Mouse (Mus musculus): Measurements from ENCODE around the gene Tmem131. TPM values are rescaled to one million over a fixed set of nuclear protein-coding genes. Genes with fewer than 3 reads are reported as not detected.
"Not testable (repeated sequence)": the region's sequence is repeated elsewhere in the genome, so short reads cannot be mapped to it uniquely, and the experiment has no call there.

Gene Tmem131
- total RNA-seq, 2 experiments from 2014 or later, result 168 to 214 TPM

DNA sequence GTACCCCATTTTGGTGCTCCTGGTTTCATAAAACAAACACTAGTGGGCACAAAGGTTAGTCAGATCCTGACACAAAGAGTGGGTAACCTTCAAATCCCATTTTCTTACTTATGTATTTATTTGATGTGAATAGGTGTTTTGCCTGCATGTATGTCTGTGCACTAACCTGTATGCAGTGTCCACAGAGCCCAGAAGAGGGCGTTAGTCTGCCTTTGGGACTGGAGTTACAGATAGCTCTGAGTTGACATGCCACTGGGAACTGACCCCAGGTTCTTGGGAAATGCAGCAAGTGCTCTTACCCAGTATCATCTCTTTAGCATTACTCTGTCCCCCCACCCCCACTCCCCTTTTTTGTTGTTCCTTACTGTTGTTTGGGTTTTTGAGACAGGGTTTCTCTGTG, 95.4 kb downstream of the Tmem131 start:
- no peak for ATAC-seq (replicated peaks; ENCODE audit: low FRiP score, poor library complexity, severe bottlenecking)

- no peak for ATAC-seq (replicated peaks; ENCODE audit: low FRiP score, poor library complexity, severe bottlenecking)
These were observed 96.2 kb downstream of the Tmem131 start for GRCm38 (mm10) chr1:36847276-36847675.

DNA sequence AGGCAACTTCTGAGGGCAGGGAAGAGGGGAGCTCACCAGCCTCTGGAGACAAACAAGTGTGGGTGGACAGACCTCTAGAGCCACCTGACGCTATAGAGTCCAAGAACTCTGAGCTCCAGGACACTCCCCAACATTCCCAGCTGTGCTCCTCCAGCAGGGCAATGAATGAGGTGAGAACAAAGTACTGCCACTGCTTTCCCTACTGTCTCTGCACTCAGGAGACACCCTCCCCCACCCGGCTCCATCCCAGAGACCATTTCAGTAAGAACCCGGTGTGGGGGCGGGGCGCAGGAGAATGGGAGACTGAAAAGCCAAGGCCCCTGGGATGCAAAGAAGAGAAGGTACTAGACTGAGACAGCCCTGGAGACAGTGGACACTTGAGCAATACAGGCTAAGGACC, 98.4 kb downstream of the Tmem131 start:
- no peak for ATAC-seq (replicated peaks; ENCODE audit: low FRiP score, poor library complexity, severe bottlenecking)

DNA sequence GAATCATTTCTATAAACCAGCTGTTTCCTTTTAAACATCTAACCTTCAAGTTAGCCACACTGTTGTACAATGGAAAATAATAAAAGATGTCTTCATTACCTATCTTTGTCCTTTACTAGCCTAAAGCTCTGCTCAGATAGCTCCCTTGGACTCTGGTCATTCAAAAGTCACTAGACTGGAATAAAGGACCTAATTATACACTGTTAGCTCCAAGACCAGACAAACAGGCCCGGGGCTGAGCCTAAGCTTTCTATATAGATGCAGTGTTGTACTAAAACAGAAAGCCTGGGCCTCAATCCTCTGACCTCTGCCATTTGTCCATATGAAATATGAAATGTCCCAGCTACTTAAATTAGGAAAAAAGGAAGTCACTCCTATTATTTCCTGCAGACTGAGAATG, 101.7 kb downstream of the Tmem131 start:
- ATAC-seq (replicated peaks; ENCODE audit: low FRiP score, poor library complexity, severe bottlenecking), result no peak

- no peak for ATAC-seq (replicated peaks; ENCODE audit: low FRiP score, poor library complexity, severe bottlenecking)
These were observed 102.5 kb downstream of the Tmem131 start for GRCm38 (mm10) chr1:36840959-36841358.

- ATAC-seq (replicated peaks; ENCODE audit: low FRiP score, poor library complexity, severe bottlenecking), result no peak
These were observed 103.6 kb downstream of the Tmem131 start for GRCm38 (mm10) chr1:36839858-36840257.

- no peak for ATAC-seq (replicated peaks; ENCODE audit: low FRiP score, poor library complexity, severe bottlenecking)
These were observed 107.1 kb downstream of the Tmem131 start for GRCm38 (mm10) chr1:36836274-36836954.

DNA sequence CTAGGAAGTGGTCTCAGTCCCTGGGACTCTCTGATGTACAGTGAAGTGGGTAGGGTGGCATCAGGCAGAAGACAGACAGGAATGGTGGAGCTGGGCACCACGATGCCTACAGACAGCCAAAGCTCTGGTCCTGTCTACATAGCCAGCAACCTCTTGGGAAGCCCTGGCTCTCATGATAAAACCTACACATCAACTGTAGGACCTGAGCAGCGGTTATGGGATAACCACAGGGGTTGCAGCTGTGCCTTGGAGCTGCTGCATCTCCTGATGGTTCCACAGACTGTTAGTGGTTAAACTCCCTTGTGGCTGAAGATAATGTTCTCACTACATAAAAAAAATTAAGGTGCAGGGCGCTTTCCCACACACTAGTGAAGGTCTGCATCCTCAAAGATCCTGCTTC, 107.9 kb downstream of the Tmem131 start:
- ATAC-seq (replicated peaks; ENCODE audit: low FRiP score, poor library complexity, severe bottlenecking), result no peak

- ATAC-seq (replicated peaks; ENCODE audit: low FRiP score, poor library complexity, severe bottlenecking), result no peak
These were observed 109.4 kb downstream of the Tmem131 start for GRCm38 (mm10) chr1:36834090-36834489.

DNA sequence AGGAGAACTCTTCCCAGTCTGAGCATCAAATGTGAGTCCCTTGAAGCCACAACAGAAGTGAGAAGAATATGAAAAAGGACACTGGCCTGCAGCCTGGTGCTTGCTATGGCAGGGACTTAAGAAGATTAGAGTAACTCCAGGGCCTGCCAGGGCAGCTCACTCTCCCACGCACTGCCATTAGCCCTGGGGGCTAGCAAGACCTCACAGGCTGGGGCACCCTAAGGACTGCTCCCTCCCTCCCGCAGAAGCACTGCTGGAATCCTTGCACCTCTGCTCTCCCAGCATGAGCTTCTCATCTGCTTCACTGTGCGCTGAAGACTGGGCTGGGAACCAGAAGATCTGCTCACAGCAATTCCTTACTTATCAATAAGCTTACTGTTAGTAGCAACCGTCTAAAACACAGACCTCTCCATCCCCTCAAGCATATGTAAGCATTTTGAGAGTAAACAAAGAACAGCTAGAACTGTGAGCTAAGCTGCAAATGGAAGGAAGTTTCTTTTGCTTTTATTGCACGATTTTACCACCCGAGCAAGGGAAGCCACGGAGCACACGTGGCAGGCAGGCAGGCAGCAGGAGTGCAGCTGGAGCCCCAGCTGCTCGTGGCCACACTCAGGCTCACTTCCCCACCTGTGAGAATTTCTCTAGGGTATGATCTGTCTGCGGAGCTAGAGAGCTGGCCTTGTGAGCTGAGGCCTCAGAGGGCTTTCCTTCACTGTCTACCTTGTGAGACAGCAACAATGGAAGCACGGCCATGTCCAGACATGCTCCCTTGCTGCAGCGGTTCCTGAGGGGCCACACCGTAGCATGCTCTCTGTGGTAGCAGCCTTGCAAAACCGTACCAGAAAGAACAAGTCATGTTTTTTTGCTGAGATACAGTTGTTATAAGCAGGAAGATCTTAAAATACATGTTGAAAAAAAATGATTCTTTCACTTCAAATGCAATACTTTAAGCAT, 112.3 kb downstream of the Tmem131 start:
- no peak for ATAC-seq (replicated peaks; ENCODE audit: low FRiP score, poor library complexity, severe bottlenecking)

GRCm38 (mm10) chr1:36824356-36824755, 119.1 kb downstream of the Tmem131 start:
- ATAC-seq (replicated peaks; ENCODE audit: low FRiP score, poor library complexity, severe bottlenecking), result no peak

- not testable (repeated sequence) for ATAC-seq (replicated peaks; ENCODE audit: low FRiP score, poor library complexity, severe bottlenecking)
These were observed 121.5 kb downstream of the Tmem131 start for GRCm38 (mm10) chr1:36821918-36822317.

DNA sequence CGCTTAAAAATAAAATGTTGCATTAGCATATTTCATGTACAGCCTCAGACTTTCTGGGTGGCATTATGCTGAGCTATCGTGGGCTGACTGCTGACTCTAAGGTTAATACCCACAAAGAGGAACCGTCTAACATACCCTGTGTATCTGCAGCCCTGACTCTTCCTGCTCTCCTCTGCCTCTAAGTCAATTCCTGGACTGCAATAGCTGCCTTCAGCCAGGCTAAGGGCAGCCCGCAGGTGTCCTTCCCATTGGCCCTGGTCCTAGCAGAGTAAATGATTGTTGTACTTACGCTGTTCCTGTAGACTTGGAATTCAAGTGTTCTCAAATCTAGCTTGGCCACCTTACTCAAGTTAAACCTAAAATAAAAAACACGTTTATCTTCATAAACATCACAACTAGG, 128.3 kb downstream of the Tmem131 start:
- no peak for ATAC-seq (replicated peaks; ENCODE audit: low FRiP score, poor library complexity, severe bottlenecking)

GRCm38 (mm10) chr1:36814271-36814903, 129.1 kb downstream of the Tmem131 start:
- ATAC-seq (replicated peaks; ENCODE audit: low FRiP score, poor library complexity, severe bottlenecking), result no peak

GRCm38 (mm10) chr1:36813415-36813814, 130.1 kb downstream of the Tmem131 start:
- no peak for ATAC-seq (replicated peaks; ENCODE audit: low FRiP score, poor library complexity, severe bottlenecking)

- no peak for ATAC-seq (replicated peaks; ENCODE audit: low FRiP score, poor library complexity, severe bottlenecking)
These were observed 131.7 kb downstream of the Tmem131 start for GRCm38 (mm10) chr1:36811806-36812205.

- no peak for ATAC-seq (replicated peaks; ENCODE audit: low FRiP score, poor library complexity, severe bottlenecking)
These were observed 135.5 kb downstream of the Tmem131 start for GRCm38 (mm10) chr1:36807782-36808565.

DNA sequence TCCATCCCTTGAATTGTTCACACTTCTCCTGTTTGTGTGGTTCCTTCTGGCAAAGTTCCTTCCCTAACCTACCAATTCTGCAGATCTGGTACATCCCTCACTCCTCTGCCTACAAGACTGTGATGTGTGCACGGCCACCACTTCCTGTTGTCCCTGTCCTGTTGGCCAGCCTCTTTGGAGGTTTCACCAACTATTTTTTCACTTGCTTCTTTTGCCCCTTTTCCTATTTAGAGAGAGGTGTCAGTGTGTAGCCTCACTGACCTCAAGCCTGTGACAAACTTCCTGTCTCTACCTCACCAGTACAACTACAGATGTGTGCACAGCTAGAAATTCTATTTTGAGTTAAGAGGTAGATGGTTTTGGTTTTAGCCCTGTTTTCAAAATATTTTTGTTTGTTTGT, 136.4 kb downstream of the Tmem131 start:
- ATAC-seq (replicated peaks; ENCODE audit: low FRiP score, poor library complexity, severe bottlenecking), result no peak

DNA sequence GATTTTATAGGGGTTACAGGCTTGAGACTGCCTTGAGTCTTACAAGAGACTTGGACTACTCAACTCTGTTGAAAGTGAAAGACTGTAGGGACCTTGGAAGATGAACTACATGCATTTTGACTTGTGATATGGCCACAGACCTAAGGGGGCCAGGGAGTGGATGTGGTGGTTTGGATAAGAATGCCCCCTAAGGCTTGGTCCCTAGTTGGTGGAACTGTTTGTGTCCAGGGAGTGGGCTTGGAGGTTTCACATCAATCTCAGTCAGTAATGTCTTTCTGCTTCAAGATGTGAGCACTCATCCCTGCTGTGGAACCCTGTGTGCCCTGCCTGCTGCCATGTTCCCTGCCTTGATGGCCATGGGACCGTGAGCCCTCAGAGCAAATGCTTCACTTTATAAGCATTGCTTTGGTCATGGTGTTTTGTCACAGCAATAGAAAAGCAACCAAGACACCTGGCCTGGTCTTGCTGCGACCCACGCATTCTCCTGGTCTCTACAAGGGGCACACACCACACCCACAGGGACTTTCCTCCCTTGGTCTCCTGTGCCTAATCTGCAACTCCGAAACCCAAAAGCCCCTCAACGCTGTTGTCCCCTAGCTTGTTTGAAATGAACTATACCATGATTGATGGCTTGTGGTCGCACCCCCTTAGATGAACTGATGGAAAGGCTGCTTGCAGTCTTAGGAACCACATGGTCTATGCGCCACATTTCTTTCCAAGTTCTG, 137.1 kb downstream of the Tmem131 start:
- ATAC-seq (replicated peaks; ENCODE audit: low FRiP score, poor library complexity, severe bottlenecking), result no peak
